Mouse (Mus musculus): ENCODE measurements around the gene Pcna.

Gene Pcna

DNA sequence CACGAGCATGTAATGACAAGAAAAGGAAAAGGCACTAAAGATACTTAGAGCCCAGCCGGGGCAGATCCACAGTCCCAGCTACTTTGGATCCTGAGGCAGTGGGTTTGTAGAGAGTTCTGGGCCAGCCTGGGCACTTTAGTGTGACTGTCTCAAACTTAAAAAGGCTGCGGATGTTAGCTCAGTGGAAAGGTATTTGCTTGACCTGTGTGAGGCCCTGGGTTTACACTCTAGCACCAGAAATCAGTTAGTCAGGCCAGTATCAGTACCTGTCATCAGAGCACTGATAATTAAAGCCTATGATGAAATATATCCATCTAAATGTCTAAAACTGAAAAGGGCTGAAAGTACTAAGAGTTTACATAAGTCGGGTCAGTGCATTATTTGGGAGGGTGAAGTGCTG lies 23.1 kb upstream of the Pcna start:
- in situ Hi-C loops (cut with MseI, MboI): no loop called here

DNA sequence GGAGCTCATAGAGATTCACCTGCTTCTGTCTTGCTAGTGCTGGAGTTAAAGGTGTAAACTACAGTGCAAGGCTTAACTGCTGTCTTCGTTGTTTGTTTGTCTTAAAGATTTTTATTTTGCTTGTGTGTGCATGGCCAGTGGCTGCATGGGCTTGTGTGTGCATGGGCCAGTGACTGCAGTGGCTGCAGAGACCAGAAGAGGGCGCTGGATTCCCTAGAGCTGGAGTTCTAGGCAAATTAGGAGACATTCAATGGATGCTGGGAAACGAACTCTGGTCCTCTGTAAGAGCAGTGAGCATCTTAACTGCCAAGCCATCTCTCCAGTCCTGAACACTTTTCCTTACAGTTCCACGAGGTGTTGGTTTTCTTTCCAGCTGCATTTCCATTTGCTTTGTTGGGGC lies 22.4 kb upstream of the Pcna start:
- in situ Hi-C loops (cut with MseI, MboI): no loop called here

- in situ Hi-C loops (cut with MseI, MboI): no loop called here
These were observed 19.7 kb upstream of the Pcna start for GRCm38 (mm10) chr2:132272694-132273389.

DNA sequence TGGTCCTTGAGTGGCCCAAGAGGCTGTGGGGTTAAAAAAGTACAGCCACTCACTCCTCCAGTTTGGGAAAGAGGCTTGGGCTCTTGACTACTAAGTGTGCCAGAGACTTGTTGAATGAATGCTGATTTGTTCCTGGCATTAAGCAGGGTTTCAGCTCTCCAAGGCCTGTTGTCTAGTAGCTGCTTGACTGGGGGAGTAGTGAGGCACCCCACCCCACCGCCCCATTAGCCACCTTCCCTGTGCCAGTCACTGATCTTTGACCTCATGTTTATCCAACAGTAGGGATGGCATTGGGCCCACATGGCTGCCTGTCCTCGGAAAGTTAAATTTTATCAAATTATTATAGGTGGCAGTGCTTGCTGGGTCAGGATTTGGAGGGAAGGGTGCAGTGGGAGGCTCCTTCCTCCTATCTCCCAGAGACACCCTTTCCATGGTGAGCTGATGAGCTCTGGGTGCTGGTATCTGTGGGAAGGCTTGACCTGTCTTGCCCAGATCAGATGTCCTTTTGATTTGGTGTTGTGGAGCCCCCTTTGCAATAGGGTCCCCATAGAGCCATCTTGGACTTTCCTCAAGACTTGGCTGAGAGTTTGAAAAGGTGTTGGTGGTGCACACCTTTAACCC lies 17.3 kb upstream of the Pcna start:
- in situ Hi-C loops (cut with MseI, MboI): no loop called here

DNA sequence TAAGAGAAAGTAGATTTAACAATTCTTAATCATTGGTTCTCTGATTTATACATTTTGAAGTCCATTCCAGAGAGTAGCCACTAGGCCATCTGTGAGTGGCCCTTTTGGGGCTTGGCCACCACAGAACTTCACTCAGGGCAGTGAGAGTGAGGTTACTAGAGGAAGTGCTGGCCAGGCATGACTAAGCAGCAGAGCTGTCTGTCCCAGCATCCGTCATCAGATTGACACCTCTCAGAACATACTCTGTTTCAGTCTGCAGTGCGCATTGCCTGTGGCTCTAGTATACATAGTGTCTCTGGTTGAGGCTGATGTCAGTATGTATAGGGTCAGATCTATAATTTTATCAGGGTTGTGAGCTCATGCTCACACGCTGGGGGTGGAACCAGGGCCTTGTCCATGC lies 16.1 kb upstream of the Pcna start:
- in situ Hi-C loops (cut with MseI, MboI): no loop called here

DNA sequence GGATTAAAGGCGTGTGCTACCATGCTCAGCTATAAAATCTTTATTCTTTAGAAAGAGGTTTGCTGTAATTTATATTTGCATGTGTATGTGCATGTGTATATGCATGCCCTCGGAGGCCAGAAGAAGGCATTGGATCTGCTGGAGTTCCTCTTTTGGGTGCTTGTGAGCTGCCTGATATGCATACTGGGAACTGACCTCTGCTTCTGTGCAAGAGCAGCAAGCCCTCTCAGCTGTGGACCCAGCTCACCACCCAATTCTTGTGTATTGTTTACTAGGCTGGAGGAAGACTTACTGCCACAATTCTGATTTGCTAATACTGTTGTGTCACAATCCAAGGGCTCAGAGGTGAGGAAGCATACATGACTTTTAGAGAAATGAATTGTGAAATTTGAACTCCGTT lies 13.0 kb upstream of the Pcna start:
- in situ Hi-C loops (cut with MseI, MboI): no loop called here

DNA sequence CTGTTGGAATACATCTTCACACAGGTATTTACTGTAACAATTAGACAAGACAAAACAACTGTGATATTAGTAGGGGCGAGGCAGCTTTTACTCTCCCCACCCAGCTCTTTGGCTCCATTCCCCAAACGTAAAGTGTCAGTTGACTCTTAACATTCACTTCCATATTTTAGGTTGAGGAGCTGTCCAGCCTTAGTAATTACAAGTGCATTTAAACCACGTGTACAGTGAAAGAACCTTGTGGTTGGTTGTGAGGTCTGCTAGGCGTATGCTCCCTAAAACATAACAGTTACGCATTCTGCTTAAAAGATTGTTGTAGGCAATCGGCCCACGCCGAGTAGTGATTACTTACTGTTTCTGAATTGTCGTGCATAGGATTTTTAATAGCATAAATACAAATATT lies 12.1 kb upstream of the Pcna start:
- in situ Hi-C loops (cut with MseI, MboI): no loop called here

GRCm38 (mm10) chr2:132264266-132264710 lies 11.2 kb upstream of the Pcna start:
- in situ Hi-C loops (cut with MseI, MboI): no loop called here

DNA sequence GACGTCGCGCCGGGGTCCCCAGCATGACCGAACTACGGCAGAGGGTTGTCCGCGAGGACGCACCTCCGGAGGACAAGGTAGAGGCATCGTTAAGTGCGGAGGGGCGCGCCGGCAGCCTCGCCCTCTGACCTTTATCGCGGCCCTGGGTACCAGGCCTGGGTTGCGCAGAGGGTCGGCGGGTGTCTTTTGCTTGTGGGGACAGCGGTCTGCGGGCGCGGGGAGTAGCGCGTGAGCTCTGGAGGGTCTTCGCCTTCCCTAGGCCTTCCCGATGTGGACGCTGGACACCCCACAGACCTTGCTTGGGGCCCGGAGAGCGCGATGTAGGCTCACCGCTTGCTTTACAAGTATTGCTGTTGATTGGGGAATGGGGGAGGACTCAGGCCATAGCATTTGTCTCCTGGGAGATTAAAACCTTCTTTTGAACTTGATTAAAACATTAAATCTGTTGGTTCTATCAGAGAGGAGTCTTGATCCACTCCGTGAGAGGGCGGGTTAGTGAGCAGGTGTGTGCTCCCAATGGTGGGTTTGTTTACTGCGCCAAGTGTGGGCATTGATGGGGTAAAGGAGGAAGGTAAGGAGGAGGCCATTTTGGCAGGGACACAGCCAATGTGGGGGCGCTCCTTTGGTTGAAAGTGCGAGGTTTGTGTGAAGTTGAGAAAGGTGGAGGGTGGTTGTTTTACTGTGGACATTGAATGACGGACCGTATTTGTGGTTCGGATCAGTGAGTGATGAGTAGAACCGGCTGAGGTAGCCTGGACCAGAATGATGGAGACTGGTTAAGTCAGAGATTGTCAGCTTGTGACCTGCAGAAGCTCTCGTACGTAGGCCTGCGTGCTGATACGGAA lies 10.5 kb upstream of the Pcna start:
- in situ Hi-C loops (cut with MseI, MboI): no loop called here

GRCm38 (mm10) chr2:132262879-132263398 lies 9.8 kb upstream of the Pcna start, which contains the start of gene Cds2:
Cds2 (plus strand) TSS chr2:132263148.
- in situ Hi-C loops (cut with MseI, MboI): no loop called here

DNA sequence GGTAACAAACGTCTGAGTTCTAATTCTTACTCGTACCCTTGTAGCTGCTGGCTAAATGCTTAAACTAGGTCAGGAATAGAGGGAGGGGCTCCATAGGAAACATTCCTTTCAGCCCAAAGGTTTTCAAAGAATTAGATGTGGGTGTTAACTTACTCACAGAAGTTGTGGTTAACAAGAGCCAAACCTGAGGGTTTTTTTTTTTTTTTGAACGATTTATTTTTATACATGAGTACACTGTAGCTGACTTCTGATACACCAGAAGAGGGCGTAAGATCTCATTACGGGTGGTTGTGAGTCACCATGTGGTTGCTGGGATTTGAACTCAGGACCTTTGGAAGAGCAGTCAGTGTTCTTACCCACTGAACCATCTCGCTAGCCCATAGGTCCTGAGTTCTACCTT lies 9.1 kb upstream of the Pcna start:
- in situ Hi-C loops (cut with MseI, MboI): no loop called here

DNA sequence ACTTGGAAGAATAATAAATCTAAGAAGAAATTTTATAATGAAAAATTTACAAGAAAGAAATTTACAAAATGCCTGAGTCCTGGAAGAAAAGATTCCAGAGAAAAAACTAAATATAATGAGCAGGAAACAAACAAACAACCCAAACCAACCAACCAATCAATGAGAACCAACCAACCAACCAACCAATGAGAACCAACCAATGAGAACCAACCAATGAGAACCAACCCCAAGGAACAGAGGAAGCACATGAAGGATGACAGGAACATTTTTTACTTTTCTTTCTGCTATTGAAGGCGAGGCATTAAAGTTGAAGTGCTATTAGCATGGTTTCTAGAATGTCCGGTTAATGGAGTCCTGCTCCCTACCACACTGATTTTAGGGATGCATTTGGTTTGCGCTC lies 7.5 kb upstream of the Pcna start:
- in situ Hi-C loops (cut with MseI, MboI): no loop called here

DNA sequence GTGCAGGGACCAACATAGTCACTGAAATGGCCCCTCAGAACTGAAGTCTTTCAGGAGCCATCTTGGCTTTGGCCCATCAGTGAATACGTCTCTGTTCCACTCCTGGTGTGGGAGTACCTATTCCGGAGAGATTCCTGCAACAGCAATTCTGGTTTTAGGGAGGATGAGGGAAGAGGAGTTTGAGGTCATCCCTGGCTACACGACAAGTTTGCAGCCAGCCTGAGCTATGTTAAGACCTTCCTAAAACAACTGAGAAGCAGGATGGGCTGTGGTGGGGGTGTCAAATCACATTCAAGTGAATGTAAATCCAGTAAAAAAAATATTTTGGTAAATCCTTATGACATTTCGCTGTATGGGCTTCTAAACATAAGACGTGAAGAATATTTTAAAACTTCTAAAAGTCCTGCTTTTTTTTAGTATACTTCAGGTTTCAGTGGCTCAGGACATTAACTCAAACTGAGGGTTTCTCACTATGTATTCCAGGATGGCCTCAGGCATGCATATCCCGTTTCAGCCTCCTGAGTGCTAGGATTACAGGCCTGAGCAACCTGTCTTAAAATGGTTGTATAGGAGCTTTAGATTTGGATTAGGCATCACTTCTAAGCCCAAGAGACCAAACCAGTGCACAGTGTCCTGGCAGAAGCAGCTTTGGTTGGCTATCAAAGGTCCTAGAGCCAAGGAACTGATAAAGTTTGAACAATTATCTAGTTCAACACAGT lies 4.4 kb upstream of the Pcna start:
- in situ Hi-C loops (cut with MseI, MboI): no loop called here

DNA sequence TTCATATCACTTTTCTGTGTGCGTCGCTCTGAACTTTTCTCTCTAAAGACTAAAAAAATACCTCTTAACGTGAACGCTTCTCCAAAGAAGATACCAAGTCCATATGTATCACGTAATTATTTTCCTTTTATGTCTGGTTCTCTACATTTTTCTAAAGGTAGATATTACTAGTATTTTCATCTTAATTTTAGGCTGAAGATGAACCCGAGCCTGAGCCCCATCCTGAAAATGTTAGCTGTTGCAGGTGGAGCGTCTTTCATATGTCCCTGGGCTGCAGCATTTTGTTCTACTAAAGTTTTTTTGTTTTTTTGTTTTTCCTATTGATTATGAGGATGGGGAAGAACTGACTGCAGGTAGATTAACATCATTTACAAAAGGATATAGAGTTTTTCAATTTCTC lies 489 bp upstream of the Pcna start:
- in situ Hi-C loops (cut with MseI, MboI): no loop called here

GRCm38 (mm10) chr2:132251911-132252310 lies 1.2 kb downstream of the Pcna start:
- in situ Hi-C loops (cut with MseI, MboI): no loop called here

DNA sequence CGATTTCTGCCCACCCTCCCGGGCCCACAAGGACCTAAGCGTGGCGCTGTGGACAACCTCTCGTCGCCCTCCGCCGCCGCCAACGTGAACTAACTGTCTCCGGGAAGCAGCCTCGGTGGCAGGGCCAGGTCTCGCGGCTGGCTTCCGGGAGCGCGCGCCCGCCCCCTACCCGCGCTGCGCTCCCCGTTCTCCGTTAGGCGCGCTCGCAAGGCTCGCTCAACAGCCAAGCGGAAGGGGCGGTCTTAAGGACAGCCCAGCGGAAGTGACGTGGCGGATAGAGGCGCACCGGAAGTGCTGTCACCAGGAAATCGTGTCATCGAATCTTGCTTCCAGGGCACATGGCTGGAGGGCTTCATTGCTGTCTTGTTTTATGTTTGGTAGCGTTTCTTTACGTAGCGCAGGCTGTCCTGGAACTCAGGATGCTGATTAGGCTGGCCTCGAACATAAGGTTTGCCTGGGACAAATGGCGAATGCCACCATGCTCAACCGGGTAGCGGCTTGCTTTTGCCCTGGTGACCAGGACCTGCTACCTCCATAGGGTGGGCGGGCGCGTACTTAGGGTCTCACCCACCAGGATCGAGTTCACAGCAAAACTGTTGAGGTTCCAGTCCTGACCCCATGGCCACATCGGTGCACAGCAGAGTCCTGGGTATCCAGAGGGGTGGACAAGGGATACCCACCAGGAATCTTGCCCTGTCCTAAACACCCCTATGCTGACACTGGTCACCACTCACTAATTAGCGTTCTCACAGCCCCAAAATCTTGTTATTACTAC lies 5.4 kb downstream of the Pcna start, which contains the start of gene Tmem230:
Gene Tmem230 (minus strand): TSS at position 269 of the 775 bp plus-strand sequence.
- in situ Hi-C loops (cut with MseI, MboI): loop anchor here in 1 of 2 experiments (25.0 kb wide), 1 partner anchor 260 kb away; no protein-coding TSS in a partner anchor

- in situ Hi-C loops (cut with MseI, MboI): loop anchor here (5.0 to 25.0 kb wide), 2 partner anchors 101 to 256 kb away; no protein-coding TSS in a partner anchor
These were observed 9.7 kb downstream of the Pcna start for GRCm38 (mm10) chr2:132243370-132243769.

- in situ Hi-C loops (cut with MseI, MboI): loop anchor here (5.0 to 25.0 kb wide), 2 partner anchors 98 to 253 kb away; no protein-coding TSS in a partner anchor
These were observed 12.7 kb downstream of the Pcna start for GRCm38 (mm10) chr2:132240457-132240856.

- in situ Hi-C loops (cut with MseI, MboI): loop anchor here (5.0 to 25.0 kb wide), 3 partner anchors 97 to 255 kb away; no protein-coding TSS in a partner anchor
These were observed 13.7 kb downstream of the Pcna start for GRCm38 (mm10) chr2:132239434-132239833.

GRCm38 (mm10) chr2:132235975-132236374 lies 17.1 kb downstream of the Pcna start:
- in situ Hi-C loops (cut with MseI, MboI): loop anchor here (5.0 to 25.0 kb wide), 3 partner anchors 94 to 251 kb away; no protein-coding TSS in a partner anchor

Measured in mouse trophoblast stem cell (cell line).